Mouse (Mus musculus): ENCODE results near the gene Spef2.
"Not testable (repeated sequence)": the region's sequence is repeated elsewhere in the genome, so short reads cannot be mapped to it uniquely, and the experiment has no call there.

Spef2 gene

DNA sequence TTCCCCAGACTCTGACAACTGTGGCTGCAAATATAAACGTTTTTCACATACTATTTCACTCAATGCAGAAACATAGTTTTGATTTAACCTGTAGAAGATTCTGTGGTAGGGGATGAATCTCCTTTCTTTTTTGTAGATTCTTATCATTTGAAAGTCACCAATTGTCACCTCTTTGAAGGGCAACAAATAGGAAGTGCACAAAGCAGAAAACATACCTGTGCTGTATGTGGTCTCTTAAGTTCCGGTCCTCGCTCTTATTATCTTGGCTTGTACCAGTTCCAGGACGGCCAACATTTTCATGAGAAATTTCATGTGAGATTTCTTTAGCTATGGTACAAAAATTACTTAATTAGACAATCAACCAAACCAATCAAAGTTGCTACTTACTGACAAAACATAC, 80.1 kb downstream of the Spef2 start:
- no peak for DNase-seq (ENCODE audit: low spot score)

DNA sequence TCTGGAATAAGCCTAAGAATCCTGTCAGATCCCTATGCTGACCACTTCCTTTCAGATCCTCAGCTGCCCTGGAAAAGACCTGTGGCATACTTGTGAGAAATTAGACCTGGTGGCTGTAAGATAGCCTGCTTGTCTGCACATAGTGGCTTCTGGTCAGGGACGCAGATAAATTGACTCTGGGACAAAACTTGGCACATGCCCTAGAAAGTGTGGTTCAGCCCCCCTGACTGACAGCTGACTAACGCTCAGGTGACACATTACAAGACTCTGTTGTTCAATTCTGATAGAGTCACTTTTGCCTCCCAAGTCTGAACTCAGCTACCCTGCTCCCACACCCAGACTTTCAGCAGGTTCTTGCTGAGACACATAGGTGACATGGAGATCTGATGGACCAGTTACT, 83.7 kb downstream of the Spef2 start:
- not testable (repeated sequence) for DNase-seq (ENCODE audit: low spot score)

DNA sequence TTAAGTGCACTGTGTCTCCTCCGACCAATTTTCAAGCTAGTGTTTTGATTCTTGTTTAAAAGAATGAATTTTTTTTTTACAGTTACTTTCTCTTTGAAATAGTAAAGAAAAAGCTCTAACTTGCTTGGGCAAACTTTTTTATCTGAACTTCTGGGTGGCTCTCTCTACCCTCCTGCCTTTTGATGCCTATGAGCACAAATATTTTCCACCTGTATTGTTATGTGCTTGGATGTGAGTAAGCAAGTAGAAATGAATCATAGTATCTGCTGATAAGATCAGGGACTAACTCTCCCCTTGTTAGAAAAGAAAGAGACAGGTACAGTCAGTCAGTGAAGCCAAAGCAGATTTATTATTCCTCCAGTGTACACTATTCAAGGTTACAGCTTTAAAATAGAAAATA, 87.5 kb downstream of the Spef2 start:
- no peak for DNase-seq (ENCODE audit: low spot score)

- DNase-seq (ENCODE audit: low spot score) = no peak
Observed at GRCm38 (mm10) chr15:9634471-9634870, 114.2 kb downstream of the Spef2 start.

DNA sequence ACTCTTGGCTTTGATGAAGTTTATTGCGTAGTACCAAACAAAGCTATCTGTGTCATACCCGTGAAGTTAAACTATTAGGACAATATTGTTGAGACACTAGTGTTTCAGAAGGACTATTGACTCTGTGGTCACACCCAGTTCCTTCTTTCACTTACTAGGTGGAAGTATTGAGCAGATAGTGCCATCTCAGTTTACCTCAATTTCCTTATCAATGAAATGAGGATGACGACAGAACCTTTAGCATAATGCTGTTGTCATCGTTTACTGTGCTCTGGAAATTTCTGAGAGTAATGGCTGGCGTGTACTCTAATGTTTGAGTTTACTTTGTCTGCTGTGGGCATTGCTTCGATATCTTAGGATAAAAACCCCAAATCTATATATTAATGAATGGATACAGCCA, 117.0 kb downstream of the Spef2 start:
- no peak for DNase-seq (ENCODE audit: low spot score)

DNA sequence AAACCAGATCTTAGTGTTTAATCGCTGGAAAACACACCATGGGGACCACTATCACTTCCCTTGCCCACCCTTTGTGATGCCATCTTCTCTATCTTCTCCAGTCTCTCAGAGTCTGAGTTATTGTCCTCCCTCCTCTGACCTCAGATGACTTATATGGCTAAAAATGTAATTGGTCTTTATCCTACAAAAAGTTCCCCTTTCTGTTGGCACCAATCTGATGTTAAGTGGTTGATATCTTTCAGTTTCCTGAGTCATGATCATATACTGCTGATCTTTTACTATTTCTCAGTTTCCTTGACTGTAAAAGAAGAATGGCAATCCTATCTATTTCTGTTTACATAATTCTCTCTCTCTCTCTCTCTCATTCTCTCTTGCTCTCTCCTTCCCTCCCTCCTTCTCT, 119.0 kb downstream of the Spef2 start:
- DNase-seq (ENCODE audit: low spot score) = no peak

GRCm38 (mm10) chr15:9624619-9625018, 124.0 kb downstream of the Spef2 start:
- DNase-seq (ENCODE audit: low spot score) = no peak

DNA sequence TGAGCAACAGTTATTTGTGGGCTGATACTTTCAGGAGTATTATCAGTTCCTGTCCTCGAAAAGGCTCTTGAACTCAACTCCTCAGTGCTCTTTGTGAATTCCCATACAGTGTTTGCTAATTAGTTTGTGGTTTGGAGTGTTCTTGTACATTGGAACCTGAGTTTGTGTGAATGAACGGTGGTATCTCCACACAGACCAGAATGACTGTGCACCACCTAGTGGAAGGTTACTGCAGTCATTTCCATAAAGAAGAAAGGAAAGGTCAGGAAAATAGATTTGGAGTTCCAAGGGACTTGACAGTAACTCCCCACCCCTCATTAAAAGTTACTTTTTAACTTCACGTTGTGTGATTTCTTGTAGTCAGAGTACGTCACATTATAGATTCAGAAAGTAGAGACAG, 140.5 kb downstream of the Spef2 start:
- DNase-seq (ENCODE audit: low spot score) = no peak

DNA sequence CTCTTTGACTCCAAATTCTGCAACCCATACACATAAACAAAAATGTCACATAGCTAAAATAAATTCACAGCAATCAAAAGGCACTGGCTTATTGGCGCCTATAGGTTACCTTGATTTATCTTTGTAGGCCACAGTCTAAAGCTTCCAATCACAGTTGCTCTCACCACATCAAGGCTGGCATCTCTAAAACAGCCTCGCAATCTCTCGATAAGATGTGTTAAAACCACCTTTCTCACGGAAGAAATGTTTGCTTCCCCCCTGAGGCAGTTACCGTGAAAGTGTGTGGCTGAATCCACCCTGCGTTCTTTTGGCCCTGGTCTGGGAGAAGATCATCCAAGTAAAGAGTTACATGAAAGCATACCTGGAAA, 148.6 kb downstream of the Spef2 start:
- no peak for DNase-seq (ENCODE audit: low spot score)

DNA sequence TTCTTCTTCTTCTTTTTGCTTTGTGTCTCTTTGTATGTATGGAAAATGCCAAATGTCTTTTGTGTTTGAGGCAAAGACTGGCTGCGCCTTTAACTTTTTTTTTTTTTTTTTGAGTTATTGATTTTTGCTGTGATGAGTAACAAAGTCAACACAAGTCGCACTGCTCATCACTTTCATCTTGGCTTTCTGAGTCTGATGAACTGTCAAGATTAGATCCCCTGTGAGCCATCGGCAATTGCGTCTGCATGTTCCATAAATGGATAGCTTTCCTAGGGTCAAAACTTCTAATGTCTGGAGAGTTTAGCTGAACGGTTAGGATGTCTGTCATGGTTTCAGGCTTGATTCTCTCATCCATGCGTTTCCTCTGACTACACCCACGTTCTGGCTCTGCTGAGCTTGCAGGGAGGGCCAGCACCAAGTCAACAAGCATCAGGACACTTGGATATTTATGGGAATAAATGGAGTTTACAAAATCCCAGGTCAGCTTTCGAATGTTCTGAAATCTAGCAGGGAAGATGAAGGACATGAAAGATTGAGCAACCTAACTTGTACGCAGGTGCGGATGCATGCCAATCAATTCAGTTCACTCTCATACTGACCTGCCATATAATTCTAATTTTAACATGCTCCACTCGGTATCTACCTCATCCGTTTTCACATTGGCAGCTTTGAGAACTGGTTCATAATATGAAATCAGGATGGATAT, 149.1 kb downstream of the Spef2 start:
- no peak for DNase-seq (ENCODE audit: low spot score)

- DNase-seq (ENCODE audit: low spot score) = no peak
Observed at GRCm38 (mm10) chr15:9596298-9597060, 152.2 kb downstream of the Spef2 start.

DNA sequence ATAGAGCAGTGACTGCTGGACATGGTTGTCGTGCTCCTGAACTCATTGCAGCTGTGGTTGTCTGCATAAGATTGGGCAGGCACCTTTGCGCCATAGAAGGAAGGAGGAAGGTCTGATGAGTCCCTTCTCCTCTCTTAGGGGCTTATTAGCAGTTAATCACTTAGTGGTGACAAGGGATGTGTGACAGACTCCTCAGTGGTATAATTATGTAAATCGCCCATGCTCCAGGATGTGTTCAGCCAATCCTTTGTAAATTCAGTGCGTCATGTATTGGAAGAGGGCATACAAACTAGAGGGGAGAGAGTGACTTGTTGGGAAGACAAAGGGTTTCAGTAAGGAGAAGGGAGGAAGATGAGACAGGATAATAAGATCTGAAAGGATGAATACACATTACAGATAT, 158.7 kb downstream of the Spef2 start:
- no peak for DNase-seq (ENCODE audit: low spot score)

- DNase-seq (ENCODE audit: low spot score) = no peak
Observed at GRCm38 (mm10) chr15:9580470-9581280, 168.0 kb downstream of the Spef2 start.

DNA sequence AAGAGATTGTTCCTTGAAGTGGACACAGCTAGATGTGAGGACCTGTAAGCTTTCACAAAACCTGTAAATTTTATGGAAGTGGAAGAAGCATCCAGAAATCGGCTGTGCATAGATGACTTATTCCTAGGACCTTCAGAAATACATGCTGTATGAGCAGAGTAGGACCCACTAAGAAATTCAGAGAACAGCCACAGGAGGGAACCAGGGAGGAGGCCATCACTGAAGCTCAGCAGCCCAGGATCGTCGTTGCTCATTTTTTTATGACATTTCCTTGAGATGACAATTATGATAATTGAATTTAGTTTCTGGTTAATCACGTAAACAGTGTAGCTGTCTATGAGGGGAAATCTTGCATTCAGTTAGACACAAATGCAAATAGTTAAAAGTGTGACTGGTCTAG, 171.4 kb downstream of the Spef2 start:
- no peak for DNase-seq (ENCODE audit: low spot score)

DNA sequence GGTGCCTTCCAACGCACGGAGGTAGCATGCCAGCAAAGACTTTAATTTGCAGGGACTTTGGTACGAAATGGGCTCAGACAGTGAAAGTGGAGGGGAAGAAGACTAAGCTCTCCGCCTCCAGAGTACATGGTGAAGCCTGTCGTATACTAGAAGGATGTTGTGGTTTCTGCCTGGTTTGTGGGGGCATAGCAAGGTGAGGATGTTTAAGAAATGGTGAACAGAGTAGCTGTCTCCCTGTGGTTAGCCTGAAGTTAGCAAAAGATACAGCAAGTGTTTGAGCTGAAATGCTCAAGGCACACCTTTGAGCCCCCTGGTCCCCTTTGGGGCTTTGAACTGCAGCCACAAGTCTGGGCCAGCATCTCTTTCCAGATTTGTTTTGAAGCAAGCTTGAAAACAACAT, 173.9 kb downstream of the Spef2 start:
- DNase-seq (ENCODE audit: low spot score) = no peak

- DNase-seq (ENCODE audit: low spot score) = no peak
Observed at GRCm38 (mm10) chr15:9573361-9573760, 175.3 kb downstream of the Spef2 start.

DNA sequence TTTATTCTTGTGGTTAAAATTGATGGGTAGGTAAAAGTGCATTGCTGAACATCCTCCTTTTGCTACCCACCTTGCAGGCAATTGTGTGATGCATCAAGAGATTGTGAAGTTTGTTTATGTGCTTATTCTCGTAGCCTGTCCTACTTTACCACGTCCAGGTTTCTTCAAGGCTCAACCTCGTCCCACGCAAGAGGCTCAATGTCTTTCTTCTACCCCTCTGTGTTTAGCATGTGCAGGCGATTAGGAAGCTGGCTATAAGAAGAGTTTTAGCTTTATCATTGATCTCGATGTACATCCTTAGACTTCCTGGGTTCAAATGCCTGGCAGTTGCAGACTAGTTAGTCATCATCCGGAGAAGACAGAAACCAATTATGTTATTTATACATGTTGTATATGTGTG, 176.0 kb downstream of the Spef2 start:
- DNase-seq (ENCODE audit: low spot score) = no peak

DNA sequence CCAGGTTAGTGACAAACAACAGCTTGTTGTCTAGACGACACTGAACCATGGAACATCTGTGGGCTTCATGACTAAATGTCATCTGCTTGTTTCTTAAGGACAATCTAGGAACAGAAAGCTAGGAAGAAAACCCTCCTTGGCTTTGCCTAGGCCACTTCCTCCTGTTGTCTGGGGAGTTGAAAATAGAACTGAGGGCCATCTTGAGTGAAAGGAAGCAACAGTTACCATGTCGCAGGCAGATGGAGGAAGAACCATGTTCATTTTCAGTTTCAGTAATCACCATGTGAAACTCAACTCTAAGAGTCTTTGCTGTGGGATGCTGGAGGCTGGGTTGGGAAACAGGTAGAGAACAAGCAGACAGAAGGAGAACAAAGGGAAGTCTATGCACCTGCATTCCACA, 176.8 kb downstream of the Spef2 start:
- DNase-seq (ENCODE audit: low spot score) = no peak

GRCm38 (mm10) chr15:9567316-9567715, 181.4 kb downstream of the Spef2 start:
- DNase-seq (ENCODE audit: low spot score) = no peak

DNA sequence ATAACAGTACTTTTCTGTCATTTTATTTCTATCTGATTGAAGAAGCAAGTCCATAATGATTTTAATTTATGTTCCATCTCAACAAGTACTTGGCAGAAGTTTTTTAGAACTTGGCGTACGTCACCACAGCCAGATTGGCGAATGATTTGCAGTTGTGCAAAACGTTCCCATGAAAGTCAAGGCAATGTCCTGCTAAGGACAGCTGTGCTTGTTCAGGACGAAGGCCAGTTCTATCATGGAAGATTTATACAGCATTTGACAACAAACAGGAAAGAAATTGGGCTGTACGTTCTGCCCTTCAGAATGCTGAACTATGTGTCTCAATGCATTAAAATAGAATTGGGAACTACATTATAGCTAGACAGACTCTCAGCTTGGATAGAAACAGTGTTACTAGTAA, 183.3 kb downstream of the Spef2 start:
- no peak for DNase-seq (ENCODE audit: low spot score)

- DNase-seq (ENCODE audit: low spot score) = no peak
Observed at GRCm38 (mm10) chr15:9564156-9564555, 184.5 kb downstream of the Spef2 start.

DNA sequence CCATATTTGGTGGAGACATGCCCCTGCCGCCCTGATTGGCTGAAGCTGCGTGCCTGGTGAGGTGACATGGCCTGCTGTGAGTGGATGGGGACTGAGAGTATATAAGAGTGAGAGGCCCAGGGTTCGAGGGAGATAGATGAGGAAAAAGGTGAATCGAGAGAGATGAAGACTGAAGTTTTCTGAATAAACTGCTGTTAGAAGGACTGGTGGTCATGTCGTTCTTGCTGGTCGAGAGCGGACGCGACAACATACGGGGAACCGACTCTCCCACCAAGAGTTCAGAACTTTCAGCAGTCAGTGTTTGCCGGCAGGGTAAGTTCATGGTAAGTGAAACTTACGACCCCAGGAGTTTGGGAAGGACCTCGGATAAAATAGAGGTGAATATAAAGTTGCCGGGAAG, 191.4 kb downstream of the Spef2 start:
- not testable (repeated sequence) for DNase-seq (ENCODE audit: low spot score)

- no peak for DNase-seq (ENCODE audit: low spot score)
Observed at GRCm38 (mm10) chr15:9548951-9549350, 199.7 kb downstream of the Spef2 start.

Data from yolk sac, embryonic 10.5 days (tissue).